Mouse (Mus musculus): ENCODE results near the gene Hmgcs2.
A peak's percentile ranks its signal among the peaks of the same experiment; 100 is the strongest.

Hmgcs2 gene

GRCm38 (mm10) chr3:98338584-98339041, 58.4 kb downstream of the Hmgcs2 start:
- peak; percentile 93 for DNase-seq (ENCODE audit: low read depth)

- peak; percentile 63 for DNase-seq (ENCODE audit: low read depth)
These were observed 59.0 kb downstream of the Hmgcs2 start for GRCm38 (mm10) chr3:98339097-98339705.

- DNase-seq (ENCODE audit: low read depth) = peak; percentile 97
These were observed 59.5 kb downstream of the Hmgcs2 start, which contains the start of gene Phgdh for GRCm38 (mm10) chr3:98339706-98340109. Gene Phgdh, minus strand, starts transcription at chr3:98339990.

GRCm38 (mm10) chr3:98340818-98341594, 60.8 kb downstream of the Hmgcs2 start:
- DNase-seq (ENCODE audit: low read depth) = no peak

- DNase-seq (ENCODE audit: low read depth) = no peak
These were observed 63.0 kb downstream of the Hmgcs2 start for GRCm38 (mm10) chr3:98343235-98343634.

GRCm38 (mm10) chr3:98348106-98348505, 67.9 kb downstream of the Hmgcs2 start:
- DNase-seq (ENCODE audit: low read depth) = peak; percentile 59

GRCm38 (mm10) chr3:98348705-98349104, 68.5 kb downstream of the Hmgcs2 start:
- DNase-seq (ENCODE audit: low read depth) = peak; percentile 74

- DNase-seq (ENCODE audit: low read depth) = peak; percentile 65
These were observed 73.7 kb downstream of the Hmgcs2 start for GRCm38 (mm10) chr3:98353892-98354291.

- DNase-seq (ENCODE audit: low read depth) = no peak
These were observed 75.2 kb downstream of the Hmgcs2 start for GRCm38 (mm10) chr3:98355344-98356025.

GRCm38 (mm10) chr3:98356026-98356365, 75.8 kb downstream of the Hmgcs2 start:
- no peak for DNase-seq (ENCODE audit: low read depth)

- DNase-seq (ENCODE audit: low read depth) = peak; percentile 66
These were observed 76.6 kb downstream of the Hmgcs2 start for GRCm38 (mm10) chr3:98356632-98357370.
